Mouse (Mus musculus): Measurements from ENCODE around the gene Pick1.
"Not testable (repeated sequence)": the region's sequence is repeated elsewhere in the genome, so short reads cannot be mapped to it uniquely, and the experiment has no call there.

Gene Pick1

DNA sequence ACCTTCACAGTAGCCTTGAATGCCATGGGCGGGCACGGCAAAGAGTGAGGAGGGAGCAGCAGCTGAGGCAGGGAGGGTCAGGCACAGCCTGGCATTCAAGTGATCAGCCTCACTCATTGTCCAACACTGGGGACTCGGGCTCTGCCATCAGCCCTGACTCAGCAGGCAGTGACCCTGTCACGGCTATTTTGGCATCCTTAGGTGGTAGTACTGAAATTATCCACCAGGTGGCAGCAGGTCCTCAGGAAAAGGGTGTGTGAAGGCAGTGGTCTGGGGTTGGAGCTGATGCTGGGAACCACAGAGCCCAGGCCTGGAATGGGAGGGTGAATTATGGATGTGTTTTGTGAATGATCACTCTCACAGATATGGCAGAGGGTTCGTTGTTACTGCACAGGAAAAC, 4.3 kb upstream of the Pick1 start:
- peak; percentile 91 for DNase-seq (ENCODE audit: low read depth, low spot score)

DNA sequence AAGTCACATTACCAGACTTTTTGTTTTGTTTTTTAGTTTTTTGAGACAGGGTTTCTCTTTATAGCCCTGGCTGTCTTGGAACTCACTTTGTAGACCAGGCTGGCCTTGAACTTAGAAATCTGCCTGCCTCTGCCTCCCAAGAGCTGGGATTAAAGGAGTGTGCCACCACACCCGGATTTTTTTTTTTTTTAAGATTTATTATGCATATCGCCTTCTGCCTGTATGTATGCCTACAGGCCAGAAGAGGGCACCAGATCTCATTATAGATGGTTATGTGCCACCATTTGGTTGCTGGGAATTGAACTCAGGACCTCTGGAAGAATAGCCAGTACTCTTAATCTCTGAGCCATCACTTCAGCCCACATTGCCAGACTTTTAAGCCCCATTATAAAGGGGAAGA, 3.2 kb upstream of the Pick1 start:
- not testable (repeated sequence) for DNase-seq (ENCODE audit: low read depth, low spot score)

DNA sequence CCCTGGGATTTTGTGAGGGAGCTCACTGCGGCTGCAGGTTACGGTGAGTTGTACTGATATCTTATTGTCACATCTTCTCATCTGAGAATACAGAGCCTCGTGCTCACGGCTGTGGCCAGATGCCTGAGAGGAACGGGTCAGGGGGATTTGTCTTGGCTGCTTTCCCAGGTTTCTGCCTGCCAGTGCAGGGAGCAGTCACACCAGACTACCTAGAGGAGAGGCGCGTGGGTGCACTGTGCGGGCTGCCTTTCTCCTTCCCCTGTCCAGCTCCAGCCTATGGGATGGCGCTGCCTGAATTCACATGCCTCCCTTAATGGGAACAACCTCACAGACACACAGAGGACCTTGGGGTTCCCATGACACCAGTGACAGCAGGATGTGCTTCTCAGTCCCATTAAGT, 6.3 kb downstream of the Pick1 start:
- no peak for DNase-seq (ENCODE audit: low read depth, low spot score)

DNA sequence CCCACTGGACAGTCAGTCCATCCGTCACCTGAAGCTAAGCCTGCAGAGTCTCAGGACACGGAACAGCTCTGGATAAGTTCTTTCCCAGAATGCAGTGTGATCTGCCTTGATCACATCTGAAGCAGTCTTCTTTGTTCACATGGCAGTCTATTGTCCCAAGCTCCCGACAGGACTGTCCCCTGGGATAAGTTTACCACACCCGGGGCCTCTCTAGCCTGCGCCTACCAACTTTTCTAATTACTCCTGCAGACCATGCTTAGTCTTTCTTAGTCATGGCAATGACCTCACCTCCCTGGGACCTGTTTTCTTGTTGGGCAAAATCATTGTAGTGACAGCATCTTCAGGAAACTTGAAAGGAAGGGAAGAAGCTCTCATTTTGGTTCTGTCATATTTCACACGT, 9.1 kb downstream of the Pick1 start:
- DNase-seq (ENCODE audit: low read depth, low spot score): no peak

DNA sequence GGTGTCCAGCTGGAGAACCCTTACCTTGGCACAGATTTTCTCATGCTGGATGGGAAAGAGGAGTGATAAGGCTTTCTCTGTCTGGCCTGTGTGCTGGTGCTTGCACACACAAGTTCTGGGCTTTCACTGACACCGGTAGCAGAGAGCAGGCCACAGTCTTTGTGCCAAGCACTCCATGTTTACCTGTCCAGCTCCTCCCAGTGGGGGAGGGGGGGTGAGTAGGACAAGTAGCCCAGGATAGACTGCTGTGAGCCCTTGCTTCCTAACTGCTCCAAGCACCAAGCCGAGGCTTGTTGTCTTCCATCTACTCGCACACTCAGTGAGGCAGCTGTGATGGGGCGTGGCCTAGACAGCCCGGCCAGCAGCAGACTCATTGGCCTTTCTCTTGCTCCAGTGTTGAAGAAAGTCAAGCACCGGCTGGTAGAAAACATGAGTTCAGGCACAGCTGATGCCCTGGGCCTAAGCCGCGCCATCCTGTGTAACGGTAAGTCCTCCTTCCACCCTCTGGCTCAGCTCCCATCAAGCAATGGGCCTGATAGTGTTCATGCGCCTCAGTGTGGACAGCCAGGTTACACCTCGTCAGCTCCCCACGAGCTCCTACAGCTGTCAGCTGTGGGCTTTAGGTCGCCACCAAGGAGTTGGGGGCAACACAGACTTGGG, 13.7 kb downstream of the Pick1 start:
- no peak for DNase-seq (ENCODE audit: low read depth, low spot score)

DNA sequence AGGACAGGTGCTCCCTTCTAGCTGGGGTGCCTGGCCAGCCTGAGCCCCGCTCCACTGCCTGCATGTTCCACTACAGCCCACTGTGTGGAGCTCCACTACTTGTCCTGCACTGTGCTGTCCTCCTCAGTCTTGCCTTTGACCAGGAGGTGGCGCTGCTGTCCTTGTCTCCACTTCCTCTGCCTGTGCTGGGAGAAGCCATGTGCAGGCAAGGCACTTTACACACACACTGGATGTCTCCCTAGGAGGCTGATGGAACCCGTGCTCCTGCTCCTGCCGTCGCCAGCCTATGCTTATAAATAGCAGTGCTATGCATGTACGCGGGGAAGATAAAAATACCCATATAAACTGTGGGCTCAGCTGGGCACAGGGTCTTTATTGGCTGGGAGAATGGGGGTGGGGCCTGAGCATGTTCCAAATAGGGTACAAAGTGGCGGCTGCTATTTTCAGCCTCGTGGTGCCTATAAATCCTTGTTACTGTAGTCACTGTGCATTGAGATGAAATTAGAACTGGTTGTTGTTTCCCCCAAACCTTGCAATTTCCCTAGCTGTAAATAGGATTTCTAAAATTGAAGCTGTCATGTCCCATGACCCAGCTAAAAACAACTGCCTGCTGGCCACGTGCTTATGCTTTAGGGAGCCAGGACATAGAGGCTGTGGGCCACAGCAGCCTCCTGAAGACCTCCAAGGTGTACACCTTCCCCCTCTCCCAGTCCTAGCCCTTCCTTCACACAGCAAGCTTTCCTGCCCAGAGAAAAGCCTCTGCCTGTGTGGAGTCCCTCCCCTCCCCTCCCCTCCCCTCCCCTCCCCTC, 14.5 kb downstream of the Pick1 start:
- DNase-seq (ENCODE audit: low read depth, low spot score): peak; percentile 96

DNA sequence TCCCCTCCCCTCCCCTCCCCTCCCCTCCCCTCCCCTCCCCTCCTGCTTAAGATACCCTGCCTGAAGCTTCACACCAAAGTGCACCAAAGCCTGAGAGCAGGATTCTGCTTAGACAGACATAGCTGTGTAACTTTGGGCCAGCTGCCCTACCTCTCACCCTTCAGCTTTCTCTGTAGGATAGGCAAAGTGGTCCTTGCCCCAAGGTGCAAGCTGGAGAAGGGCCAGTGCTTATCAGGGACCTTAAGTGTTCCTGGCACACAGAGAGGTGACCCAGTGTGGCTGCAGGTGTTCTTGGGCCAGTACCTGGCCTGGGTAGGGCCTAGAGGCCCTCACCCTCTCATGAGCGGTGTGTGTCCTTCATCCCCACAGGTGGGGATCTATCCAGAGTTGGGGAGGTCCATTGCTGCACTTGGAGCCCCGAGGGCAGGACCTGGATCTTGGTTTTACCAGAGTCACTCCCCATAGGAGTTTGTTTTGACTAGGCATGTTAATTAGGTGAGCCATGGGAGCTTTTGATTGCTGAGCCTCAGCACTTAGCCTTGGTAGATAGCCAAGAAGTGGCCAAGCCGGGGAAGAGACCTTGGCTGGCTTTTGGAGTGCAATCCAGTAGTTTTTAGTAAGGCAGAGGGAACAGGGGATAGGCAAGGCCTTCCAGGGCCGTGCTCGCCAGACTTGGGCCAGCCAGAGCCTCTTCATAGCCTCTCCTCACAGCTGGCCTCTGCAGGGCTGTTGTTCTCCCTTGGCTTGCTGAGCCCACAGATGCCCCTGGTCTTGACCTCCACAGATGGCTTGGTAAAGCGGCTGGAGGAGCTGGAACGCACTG, 15.3 kb downstream of the Pick1 start:
- DNase-seq (ENCODE audit: low read depth, low spot score): no peak

DNA sequence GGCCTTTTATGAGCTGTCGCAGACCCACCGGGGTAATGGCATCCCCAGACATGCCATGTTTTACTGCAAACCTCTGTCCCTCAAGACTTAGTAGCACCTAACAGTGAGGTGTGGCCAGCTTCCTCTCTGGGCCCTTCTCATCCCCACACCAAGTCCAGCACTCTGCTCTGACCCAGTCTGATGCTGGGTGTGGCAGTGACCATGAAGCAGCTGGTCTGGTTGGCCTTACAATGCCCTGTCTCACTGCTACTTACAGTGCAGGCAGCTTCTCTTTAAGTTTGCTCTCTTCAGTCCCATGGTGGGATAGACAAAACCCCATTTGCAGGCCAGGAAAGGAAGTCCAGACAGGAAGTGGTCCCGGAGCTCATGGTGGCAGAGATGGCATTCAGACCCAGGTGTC, 16.3 kb downstream of the Pick1 start:
- no peak for DNase-seq (ENCODE audit: low read depth, low spot score)

DNA sequence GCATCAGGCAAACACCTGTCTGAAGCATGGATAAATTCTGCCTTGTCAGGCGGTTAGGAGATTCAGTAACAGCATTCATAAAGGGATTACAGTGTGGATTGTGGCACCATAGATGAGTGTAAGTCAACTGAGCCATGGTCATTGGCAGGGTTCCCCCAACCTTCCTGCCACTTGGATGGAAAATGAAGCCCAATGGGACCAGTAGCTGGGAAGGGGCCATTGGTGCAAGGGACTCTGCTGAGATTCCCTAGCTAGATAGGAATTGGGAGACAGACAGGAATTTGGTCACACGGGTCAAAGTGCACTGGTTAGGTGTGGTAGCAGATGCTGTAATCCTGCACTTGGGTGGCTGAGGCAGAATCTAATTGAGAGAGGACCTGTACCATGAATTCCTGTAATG, 21.3 kb downstream of the Pick1 start:
- no peak for DNase-seq (ENCODE audit: low read depth, low spot score)

DNA sequence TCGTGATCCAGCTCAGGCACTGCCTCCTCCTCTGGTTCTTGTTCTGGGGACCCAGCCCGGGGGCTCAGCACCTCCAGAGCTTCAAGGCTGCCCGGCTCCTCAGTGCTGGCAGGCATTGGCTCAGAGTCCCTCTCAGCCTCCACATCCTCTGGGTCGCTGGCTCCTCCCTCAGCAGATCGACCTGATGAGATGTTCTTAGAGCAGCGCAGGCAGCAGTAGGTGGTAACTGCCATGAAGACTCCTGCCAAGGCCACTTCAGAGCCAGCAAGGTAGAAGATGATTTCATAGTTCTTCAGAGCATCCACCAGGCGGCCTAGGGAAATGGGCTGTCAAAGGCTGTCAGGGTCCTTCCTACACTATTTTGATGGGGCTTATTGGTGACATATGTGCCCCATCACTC, 22.2 kb downstream of the Pick1 start:
- no peak for DNase-seq (ENCODE audit: low read depth, low spot score)

DNA sequence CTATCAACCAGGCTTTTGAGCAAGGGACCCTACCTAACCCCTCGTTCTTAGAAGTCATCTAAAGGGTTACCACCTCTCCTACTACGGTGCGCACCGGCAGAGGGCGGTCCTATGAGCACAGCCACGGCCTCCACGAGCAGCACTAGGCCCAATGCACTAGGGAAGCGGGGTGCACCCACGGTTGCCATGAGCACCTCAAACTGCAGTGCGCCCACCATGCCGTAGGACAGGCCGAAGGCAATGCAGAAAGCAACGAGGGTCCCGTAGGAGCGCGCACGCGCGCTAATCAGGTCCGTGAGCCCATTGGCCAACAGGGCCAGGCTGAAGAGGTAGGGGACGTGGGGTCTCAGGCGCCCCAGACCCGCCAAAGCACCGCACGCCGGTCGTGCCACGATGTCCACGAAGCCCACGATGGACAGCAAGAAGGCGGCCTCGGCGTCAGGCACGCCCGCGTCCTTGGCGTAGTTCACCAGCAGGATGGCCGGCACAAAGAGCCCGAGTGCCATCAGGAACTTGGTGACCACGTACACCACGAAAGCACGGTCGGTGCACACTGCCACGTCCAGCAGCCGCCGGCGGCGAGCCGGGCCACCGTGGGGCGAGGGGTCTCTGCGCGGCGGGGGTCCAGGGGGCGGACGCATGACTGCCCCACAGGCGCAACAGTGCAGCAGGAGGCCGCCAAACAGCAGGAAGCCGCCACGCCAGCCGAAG, 23.0 kb downstream of the Pick1 start:
- no peak for DNase-seq (ENCODE audit: low read depth, low spot score)

DNA sequence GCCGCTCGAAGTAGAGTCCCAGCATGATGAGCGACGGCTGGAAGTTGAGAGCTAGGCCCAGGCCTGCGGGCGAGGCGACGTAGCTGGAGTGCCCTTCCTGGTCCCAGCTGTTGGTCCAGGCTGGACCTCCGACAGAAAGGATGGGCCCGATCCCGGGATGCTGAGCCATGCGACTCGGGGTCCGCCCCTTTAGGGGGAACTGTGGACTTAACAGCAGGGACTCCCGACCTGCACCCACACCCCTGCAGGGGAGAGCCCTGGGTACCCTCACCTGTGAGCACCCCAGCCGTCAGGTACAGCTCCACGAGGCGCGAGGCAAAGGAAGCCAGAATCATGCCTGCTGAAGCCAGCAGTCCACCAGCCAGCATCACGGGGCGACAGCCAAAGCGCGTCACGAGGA, 23.6 kb downstream of the Pick1 start:
- DNase-seq (ENCODE audit: low read depth, low spot score): no peak

DNA sequence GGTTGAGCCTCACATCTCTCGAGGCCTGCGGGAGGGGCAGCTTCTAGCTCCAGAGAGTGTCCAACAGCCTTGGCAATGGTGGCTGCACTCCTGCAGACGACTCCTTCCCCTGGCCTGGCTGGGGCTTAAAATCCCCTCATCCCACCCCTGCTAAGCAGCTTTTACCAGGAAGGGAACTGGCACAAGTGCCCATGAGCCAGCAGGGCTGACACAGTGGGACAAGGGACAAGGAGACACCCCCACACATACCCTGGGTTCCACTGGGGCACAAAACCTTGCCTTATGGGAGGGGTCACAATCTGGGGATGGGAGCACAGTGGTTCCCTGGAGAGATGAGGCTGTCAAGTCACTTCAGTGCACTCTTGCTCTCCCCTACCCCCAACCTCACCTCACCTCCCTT, 25.7 kb downstream of the Pick1 start, which contains the start of gene Slc16a8:
TSS of gene Slc16a8 (minus strand) at position 101 of the 400 bp plus-strand sequence.
- no peak for DNase-seq (ENCODE audit: low read depth, low spot score)

DNA sequence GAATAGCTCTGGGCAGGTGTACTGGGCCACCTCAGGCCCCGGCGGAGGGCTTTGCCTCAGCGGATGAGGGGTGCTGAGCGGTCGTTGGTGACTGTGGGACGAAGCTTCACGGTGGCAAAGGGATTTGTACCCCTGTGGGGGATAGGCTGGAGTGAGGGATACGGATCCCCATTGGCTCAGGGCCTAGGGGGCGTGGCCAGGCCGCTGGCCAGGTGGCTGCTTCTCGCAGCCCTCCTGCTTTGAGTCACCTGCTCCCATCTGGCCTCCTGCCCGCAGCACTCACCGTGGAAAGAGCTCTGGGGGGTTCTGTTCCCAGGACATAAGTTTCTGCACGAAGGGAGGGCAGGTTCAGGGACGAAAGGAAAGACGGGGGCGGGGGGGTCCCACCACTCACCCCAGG, 29.5 kb downstream of the Pick1 start:
- no peak for DNase-seq (ENCODE audit: low read depth, low spot score)

DNA sequence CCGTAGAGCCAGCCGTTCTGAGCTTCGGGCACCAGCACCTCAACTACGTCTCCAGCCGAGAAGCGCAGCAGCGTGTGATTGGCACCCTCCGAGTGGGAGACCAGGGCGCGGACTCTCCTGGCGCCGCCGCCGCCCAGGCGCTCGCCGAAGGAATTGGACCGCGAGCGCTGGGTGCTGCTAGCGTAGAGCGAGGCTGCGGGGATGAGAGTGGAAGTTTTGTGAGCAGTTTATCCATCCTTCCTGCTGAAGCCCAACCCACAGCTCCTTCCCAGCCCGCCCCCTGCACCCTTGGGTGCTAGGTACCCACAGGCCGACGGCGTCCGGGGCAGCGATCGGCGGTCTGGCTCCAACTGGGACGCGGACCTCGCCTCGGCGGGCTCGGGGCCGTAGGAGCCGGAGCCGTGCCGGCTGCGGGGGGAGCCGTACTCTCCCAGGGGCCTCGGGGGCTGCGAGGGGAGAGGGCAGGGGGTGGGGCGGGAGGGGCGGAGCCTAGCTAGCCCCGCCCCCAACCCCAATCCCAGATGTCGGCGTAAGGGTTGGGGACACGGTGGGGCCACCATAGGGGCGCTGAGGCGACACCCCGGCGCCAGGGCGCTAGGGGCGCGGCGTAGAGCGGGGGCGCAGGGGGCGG, 32.2 kb downstream of the Pick1 start:
- DNase-seq (ENCODE audit: low read depth, low spot score): no peak

DNA sequence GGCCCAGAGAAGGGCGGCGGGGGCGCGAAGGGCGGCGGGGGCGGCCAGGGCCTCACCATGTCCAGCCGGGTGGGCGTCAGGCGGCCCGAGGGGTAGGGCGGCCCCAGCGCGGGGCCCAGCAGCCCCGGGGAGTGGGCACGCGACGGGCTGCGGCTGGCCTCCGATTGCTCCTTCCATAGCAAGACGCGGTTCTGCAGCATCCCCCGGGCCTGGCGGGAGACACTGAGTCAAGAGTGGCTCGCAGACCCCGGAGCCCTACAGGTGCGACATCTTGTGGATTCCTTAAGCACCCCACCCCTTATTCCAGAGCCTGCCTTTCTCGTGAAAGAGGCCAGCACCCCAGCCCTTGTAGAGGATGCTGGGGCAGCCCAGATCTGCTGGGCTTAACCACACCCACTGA, 32.8 kb downstream of the Pick1 start:
- DNase-seq (ENCODE audit: low read depth, low spot score): no peak

DNA sequence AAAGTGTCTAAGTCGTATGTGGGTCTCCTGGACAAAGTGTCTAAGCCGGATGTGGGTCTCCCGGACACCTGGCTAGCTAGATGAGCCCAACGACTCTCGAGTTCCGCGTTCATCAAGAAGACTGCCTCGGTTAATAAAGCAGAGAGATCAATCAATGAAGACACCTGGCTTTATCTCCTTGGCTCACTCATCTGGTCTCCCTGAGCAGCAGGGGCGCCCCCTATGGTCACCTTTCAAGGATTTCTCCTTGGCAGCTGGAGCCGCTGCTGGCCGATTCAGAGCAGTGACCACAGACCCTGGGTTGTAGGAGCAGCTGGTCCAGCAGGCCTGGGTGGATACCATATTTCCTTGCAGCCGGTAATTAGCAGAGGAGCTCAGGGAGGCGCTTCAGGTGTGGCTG, 33.4 kb downstream of the Pick1 start:
- no peak for DNase-seq (ENCODE audit: low read depth, low spot score)

DNA sequence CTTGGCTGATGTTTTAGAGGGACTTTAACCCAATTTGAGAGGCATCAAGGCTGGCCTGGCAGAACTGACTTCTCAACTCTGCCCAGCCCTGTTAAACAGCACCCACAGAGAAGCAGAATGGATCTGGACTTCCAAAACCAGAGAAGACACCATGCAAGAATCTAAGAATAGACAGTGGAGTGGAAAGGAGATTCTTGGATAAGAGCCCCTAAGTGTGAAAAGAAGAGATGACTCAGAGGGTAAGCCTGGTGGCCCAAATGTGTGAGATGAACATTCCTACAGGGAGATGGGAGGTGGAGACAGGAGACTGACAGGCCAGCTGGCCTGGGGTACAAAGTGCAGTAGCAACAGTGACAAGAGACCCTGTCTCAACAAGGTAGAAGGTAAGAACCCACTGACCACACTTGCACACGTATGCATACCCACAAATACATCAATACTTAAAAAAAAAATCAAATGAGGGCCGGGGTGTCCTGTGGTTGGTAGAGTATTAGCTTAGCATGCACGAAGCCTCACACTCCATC, 33.9 kb downstream of the Pick1 start:
- no peak for DNase-seq (ENCODE audit: low read depth, low spot score)

DNA sequence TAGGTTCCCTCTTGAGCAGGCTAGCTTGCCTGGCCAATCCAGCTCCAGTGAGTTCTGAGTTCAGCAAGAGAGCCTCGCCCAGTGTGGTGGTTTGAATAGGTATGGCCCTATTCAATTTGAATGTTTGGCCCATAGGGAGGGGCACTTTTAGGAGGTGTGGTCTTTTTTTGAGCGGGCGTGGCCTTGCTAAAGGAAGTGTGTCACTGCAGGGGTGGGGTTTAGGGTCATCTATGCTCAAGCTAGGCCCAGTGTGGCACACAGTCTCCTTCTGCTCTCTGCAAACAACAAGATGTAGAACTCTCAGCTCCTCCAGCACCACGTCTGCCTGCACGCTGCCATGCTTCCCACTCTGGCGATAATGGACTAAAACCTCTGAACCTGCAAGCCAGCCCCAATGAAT, 34.8 kb downstream of the Pick1 start:
- no peak for DNase-seq (ENCODE audit: low read depth, low spot score)

DNA sequence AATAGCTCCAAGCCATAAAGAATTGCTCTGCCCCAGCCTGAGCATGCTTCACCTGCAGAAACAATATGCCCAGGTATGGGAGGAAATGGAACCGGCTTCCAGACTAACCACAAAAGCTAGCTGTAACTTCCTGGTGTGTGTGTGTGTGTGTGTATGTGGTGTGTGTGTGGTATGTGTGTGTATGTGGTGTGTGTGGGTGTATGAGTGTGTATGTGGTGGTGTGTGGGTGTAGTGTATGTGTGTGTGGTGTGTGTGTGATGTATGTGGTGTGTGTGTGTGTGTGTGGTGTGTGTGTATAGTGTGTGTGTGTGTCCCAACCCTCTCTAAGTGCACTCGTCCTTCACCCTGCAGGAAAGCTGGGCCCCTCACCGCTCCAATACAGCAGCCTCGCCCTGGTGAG, 36.4 kb downstream of the Pick1 start:
- no peak for DNase-seq (ENCODE audit: low read depth, low spot score)

DNA sequence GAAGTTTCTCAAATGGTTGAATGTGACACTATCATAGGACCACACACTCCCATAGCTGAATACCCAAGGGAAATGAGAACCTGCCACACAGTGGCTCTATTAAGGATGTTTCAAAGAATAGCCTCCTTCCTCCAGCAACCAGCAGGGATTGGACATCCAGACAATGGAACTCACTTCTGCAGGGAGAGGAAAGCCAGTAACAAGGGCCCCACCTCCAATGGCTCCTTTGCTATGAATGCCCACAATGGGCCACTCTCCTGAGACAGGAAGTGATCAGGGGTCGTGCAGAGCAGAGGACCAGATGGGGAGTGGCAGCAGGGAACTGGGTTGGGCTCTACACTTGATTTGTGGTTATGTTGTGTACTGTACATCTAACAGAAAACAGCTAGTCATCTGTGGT, 39.5 kb downstream of the Pick1 start:
- no peak for DNase-seq (ENCODE audit: low read depth, low spot score)
